Mouse (Mus musculus) brain, embryonic 14.5 days (tissue): ENCODE results near the gene Zbtb20.

Source experiments
- CTCF ChIP-seq: fragments of 200-500 bp; IDR thresholded peaks from 2 replicates; pipeline ENCODE4 v1.5.1; 2012; ENCODE audit warnings: inconsistent platforms, mild to moderate bottlenecking, moderate library complexity, borderline replicate concordance; ENCODE audit not compliant: insufficient read depth, insufficient read length; ENCODE audit errors: extremely low read depth
- POLR2A ChIP-seq: fragments of 200-500 bp; IDR thresholded peaks from 2 replicates; pipeline ENCODE4 v1.6.1; 2012; ENCODE audit warnings: mild to moderate bottlenecking, inconsistent platforms, borderline replicate concordance; ENCODE audit not compliant: poor library complexity, insufficient read depth, insufficient read length, severe bottlenecking; ENCODE audit errors: extremely low read depth

DNA sequence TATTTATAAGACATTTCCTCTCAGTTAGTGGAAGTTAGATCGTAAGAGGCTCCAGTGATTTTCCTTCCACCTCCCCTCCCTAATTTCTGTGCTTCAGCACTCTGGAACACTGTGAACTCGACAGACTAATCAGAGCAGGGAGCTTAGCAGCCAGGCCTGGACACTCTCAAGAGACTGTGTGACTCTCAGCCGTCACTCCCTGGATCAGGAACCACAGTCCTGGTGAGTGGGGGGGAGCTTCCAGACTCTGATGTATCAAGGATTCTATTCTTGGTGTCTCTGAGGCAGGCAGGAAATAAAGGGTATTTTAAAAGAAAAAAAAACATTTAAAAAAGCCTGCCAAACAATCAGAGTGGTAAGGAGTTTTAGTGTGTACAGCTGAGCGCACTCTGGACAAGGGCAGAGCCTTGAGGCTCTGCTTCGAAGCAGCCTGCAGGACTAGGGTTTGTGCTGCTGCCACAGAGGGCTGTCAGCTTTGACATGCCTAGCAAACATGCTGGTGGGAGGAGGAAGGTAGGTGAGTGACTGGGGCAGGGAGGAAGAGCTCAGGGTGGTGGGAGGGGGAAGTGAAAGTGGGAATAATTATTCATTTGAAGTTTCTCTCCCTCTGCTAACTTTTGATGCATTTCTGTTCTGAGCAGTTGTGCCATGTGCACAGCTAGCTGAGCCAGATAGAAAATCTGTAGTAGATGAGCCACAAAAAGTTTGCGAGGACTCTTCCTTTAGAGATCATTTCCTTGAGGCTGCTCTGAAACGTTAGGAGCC lies 488.3 kb downstream of the Zbtb20 start:
- TF ChIP-seq POLR2A (no peak), CTCF (no peak)
